Mouse (Mus musculus): ENCODE data around the gene Ngfr.
"Not testable (repeated sequence)": the region's sequence is repeated elsewhere in the genome, so short reads cannot be mapped to it uniquely, and the experiment has no call there.

Ngfr gene

DNA sequence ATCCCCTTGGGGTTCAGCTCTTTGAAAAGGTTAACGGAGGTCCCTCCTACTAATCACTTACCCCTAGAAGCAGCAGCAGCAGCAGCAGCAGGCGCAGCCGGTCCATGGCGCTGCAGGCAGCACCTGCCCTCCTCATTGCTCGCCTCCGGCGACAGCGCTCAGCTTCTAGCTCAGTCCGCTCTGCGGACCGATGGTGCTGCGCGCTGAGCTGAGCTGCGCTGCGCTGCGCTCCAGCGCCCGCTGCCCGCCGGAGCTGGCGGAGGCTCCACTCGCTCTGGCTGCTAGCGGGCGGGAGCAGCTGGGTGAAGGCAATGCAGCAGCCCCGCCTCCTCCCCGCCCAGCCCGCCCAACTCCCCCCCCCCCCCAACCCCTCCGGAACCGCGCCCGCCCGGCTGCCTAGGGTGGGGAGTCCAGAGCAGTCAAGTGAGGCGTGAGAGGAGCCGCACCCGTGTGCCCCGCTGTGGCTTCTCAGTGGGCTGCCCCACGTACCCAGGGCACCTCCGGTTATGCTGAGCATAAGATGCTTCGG lies at the start of gene Ngfr:
Gene Ngfr (minus strand): TSS at position 313 of the 529 bp plus-strand sequence.
- DNase-seq: peak; percentile 65

- no peak for DNase-seq
Observed at GRCm38 (mm10) chr11:95635030-95635429, 47.5 kb upstream of the Ngfr start.

DNA sequence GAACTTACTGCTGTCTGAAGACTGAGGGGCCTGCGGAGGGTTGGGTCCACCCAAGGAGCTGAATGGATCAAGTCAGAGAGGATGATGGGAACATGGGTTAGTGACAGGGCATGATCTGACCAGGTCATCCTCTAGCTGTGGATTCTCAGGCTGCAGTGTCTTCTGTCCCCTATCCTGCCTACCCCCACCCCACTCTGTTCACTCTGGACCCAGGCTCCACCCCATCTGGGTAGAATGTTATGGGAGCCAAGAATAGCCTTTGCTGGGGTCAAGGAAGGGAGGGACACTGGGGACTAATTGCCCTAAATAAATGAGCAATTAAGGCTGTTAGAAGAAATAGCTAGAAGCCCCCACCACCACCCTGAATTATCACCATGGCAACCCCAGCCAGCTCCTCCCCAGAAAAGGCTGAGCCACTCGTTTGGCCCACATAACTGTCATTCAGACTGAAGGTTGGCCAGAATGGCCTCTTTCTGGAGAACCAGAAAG lies 46.0 kb upstream of the Ngfr start:
- no peak for DNase-seq

DNA sequence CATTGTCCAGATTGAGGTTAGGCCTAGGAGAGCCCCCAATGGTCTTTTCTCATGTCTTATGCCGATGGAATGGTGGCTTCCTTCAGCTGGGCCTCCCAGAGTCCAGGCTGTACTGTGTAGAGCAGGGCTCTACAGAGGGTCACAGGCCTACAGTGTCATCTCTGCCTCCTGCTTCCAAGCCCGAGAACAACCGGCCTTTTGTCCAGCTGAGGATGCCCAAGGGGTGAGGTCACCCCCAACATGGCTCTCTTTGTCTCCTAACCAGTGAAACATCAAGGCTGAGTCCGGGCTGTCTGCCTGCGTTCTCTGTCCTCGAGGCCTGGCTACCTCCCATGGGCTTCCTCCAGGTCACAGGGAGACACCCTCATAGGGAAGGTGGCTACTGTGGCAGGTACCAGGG lies 44.9 kb upstream of the Ngfr start:
- DNase-seq: peak; percentile 51

DNA sequence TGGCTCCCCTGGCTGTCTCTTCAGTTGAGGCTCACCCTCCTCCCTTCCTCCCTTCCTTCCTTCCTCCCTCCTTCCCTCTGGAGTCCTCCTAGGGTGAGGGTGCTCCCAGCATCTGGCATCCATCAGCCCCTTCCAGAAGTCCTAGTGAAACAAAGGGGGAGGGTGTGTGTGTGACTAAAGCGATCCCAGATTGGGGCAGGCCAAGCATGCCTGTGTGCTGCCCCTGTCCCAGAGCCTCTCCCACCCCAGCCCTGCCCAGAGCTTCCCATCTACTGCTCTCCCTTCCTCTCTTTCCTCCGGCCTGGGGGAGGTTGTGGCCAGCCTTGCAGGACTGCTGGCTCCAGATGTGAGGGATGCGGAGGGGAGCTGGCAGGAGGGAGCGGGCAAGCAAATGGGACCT lies 43.8 kb upstream of the Ngfr start:
- DNase-seq: no peak

- DNase-seq: no peak
Observed at GRCm38 (mm10) chr11:95630558-95630957, 43.0 kb upstream of the Ngfr start.

GRCm38 (mm10) chr11:95622426-95622825 lies 34.9 kb upstream of the Ngfr start:
- DNase-seq: no peak

DNA sequence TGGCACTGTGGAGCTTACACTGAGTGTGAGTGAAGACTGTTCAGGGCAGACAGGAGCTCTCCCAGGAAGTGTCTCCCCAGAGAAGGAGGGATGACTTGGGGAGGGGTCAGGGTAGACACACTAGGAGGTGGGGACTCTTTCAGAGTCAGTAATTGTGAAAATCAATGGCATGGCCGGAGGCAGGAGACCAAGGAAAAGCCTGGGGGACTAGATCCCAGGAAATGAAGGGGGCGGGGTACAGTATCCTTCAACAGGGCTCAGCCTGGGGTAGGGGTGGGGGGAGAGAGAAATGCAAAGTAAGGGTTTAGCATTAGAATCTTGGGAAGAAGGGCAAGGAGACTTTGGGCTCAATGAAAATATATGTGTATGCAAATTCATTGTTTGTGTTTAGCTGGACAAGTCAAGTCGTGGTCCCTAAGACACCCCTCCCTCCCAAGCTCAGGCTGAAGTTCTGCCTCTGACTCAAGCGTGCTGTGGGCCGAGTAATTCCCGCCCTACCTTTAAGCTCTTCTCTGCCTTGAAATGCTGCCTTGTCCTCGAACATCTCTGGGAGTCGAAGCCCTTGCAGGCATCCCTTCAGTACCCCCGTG lies 34.1 kb upstream of the Ngfr start:
- DNase-seq: no peak

- DNase-seq: no peak
Observed at GRCm38 (mm10) chr11:95621010-95621409, 33.5 kb upstream of the Ngfr start.

DNA sequence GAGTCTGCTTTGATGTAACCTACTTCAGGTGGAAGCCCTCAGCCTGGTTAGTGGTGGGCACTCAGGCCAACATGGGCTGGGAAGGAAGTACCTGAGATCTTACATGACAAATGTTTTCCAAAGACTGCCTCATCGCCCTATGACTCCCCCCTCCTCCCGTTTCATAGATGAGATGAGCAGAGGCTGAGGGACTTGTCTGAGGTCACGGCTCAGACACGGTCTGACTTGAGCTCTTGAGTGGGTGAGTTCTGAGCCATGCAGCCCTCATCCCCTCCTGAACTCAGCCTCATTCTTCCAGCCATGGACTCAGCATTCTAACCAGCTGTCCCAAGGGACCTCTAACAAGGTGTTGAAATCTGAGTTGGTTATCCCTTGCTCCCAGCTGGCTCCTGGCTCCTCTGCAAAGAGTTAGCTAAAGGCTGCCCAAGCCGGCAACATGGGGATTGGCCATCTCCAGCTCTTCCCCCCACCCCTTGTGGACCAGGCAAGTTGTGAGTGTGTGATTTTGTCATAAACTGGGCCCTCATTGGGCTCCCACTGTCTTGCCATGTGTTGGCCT lies 32.4 kb upstream of the Ngfr start:
- DNase-seq: no peak

DNA sequence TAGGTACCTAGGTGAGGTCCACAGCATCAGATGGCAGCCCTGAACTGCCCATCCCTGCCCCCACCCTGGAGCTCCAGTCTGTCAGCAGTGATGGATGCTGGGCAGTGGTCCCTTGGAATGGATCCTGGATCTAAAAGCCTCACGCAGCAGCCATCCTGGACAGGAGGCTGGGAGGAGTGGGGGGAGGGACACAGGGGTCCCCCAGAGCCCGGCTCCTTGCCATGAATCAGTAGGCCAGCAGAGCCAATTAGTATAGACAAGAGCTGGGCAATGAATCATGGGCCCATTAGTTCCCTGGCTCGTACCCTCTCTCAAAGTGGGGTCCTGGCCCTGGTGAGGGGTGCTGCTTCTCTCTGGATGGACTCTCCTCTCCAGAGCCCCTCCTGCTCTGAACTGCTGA lies 31.5 kb upstream of the Ngfr start:
- DNase-seq: no peak

DNA sequence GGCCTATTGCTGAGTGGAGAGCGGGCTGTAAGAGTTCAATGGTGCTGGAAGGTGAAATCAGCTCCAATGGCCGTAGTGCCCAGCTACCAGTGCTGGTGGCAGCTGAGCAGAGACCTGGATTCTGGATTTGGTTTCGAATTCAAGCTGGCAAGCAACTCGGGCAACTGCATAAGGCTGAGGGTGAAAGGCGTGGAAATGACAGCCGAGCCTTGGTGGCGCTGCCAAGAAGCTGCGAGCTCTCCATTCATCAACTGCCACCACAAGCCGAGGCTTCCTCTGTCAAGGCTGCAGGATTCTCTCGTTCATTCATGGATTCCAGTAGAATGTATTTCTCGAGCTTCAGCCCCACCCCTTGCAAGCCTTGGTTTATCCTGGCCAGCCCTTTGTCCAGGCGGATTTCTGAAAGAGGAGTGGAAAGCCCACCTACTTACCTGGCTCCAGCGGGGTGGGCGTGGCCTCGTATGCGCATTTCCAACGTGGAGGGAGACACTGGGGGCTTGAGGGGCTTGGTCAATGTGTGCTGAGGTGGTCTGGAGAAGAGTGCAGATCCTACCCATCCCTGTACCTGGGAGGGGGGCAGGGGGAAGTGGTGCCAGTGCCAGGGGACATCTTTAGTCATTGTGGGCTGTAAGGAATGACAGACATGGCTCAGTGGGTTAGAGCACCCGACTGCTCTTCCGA lies 30.4 kb upstream of the Ngfr start:
- DNase-seq: peak; percentile 52

- DNase-seq: no peak
Observed at GRCm38 (mm10) chr11:95614739-95615138, 27.2 kb upstream of the Ngfr start.

GRCm38 (mm10) chr11:95611283-95611682 lies 23.7 kb upstream of the Ngfr start:
- DNase-seq: no peak

GRCm38 (mm10) chr11:95610391-95610902 lies 22.9 kb upstream of the Ngfr start:
- peak; percentile 6 for DNase-seq

GRCm38 (mm10) chr11:95609924-95610323 lies 22.4 kb upstream of the Ngfr start:
- no peak for DNase-seq

- DNase-seq: not testable (repeated sequence)
Observed at GRCm38 (mm10) chr11:95607286-95607685, 19.8 kb upstream of the Ngfr start.

- no peak for DNase-seq
Observed at GRCm38 (mm10) chr11:95598214-95599062, 10.9 kb upstream of the Ngfr start.

GRCm38 (mm10) chr11:95597741-95598140 lies 10.2 kb upstream of the Ngfr start:
- DNase-seq: no peak

GRCm38 (mm10) chr11:95596704-95597103 lies 9.2 kb upstream of the Ngfr start:
- no peak for DNase-seq

- DNase-seq: no peak
Observed at GRCm38 (mm10) chr11:95596150-95596515, 8.6 kb upstream of the Ngfr start.

DNA sequence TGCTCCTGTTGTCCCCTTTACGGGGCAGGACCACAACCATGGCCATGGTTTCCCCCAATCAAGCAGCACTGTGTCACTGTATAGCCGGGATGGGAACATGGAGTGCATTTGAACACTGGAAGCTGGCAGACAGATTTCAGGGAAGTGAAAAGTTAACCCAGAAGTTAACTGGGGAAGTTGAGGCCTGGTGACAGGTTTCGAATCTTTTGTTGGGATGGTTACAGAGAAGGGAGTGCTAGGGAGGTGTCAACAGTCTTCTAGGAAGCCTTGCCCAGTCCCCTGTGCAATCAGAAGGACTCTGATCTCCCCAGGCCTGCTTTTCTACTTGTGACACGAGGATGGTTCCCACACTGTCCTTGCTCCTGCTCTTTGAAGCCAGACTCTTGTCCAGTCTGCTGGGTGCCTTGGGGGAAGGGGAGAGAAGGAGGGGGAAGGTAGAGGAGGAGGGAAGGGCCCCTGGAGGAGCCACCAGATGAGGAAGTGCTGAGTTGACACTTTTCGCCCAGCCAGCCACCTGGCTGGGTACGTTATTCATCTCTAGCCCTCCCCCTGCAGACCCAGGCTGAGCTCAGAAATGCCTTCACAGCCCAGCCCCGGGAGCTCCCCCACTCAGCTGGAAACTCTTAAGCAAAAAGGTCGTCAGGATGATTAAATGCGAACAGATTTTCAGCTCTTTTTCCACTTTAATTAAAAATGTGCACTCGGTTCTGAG lies 8.1 kb upstream of the Ngfr start:
- no peak for DNase-seq
